Mouse (Mus musculus): ENCODE data around the gene Slc43a1.
"Not testable (repeated sequence)": the region's sequence is repeated elsewhere in the genome, so short reads cannot be mapped to it uniquely, and the experiment has no call there.

Slc43a1 gene

DNA sequence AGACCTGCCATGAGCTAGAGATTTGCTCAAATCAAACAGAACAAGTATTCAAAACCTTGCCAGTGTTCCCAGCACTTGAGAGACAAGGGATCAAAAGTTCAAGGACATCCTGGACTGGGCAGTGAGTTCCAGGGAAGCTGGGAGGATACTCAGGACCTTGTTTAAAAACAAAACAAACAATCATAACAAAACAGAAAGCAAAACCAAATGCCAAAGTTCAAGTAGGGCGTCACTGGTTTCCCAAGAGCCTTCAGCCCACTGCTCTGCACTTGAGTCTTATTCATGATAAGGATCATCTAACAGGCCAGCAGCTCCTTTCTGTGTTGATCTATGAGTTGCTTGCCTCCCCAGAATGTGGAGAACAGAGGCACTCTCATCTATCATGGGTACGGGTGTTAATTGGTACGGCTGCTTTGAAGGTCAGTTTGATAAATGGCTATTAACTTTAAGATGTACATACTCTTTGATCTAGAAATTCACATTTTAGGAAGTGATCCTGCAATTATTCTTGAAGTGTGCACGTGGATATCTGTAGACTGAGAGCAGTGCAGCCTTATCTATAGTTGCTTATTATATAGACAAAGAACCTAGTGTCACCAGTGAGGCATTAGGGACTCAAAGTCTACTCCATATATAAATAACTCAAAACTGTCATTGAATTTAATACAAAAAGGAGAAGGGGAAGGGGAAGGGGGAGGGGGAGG is 57.0 kb downstream of the Slc43a1 start:
- in situ Hi-C loops (cut with MboI, MseI): no loop called here

GRCm38 (mm10) chr2:84896686-84897085 is 58.0 kb downstream of the Slc43a1 start:
- in situ Hi-C loops (cut with MboI, MseI): not testable (repeated sequence)

- in situ Hi-C loops (cut with MboI, MseI): no loop called here
Measured at GRCm38 (mm10) chr2:84912722-84913121, 74.1 kb downstream of the Slc43a1 start.
